Mouse (Mus musculus) olfactory bulb, adult 2 months (tissue): ENCODE data around the gene Tars2.

Source experiments
- CTCF ChIP-seq: fragments of 200-500 bp; IDR thresholded peaks from 2 replicates; pipeline ENCODE4 v1.5.1; 2012; ENCODE audit warnings: low read depth, mild to moderate bottlenecking, low read length, moderate library complexity; ENCODE audit not compliant: insufficient read depth
- POLR2A ChIP-seq: fragments of 200-500 bp; IDR thresholded peaks from 2 replicates; pipeline ENCODE4 v1.6.1; 2012; ENCODE audit warnings: mild to moderate bottlenecking, low read depth, low read length, moderate library complexity; ENCODE audit not compliant: insufficient read depth

GRCm38 (mm10) chr3:95700233-95700681, 59.7 kb downstream of the Tars2 start:
- TF ChIP-seq CTCF (no peak), POLR2A (no peak)
